Mouse (Mus musculus) gastrocnemius, postnatal 14 days (tissue): ENCODE measurements around the gene Tbc1d1. TPM values are rescaled to one million over a fixed set of nuclear protein-coding genes. Genes with fewer than 3 reads are reported as not detected.
"Not testable (repeated sequence)": the region's sequence is repeated elsewhere in the genome, so short reads cannot be mapped to it uniquely, and the experiment has no call there.

Source experiments
- DNase-seq: peaks from one replicate; pipeline ENCODE4 v3.0.0; 2021; ENCODE audit warnings: mixed read lengths
- intact Hi-C: fragments of 180-260 bp; cut with DNase I; formaldehyde crosslinking; loops from one replicate; pipeline ENCODE4 v1.15.1; 2025; ENCODE audit warnings: low total_unique reads
- total RNA-seq, 2 experiments: library from RNA; stranded (reverse); gene quantifications; 2 replicates each; pipeline ENCODE4 v1.2.3; 2021

Gene Tbc1d1
- total RNA-seq, 2 experiments from 2014 or later: 29.9 to 39.6 TPM

- DNase-seq: no peak
- intact Hi-C loops: no loop called here
These were observed 169.7 kb downstream of the Tbc1d1 start for GRCm38 (mm10) chr5:64325741-64326355.

- intact Hi-C loops: no loop called here
- DNase-seq: peak; percentile 81
These were observed 170.5 kb downstream of the Tbc1d1 start for GRCm38 (mm10) chr5:64326427-64327181.

GRCm38 (mm10) chr5:64327212-64327902 is 171.3 kb downstream of the Tbc1d1 start:
- DNase-seq: no peak
- intact Hi-C loops: no loop called here

- DNase-seq: peak; percentile 89
- intact Hi-C loops: no loop called here
These were observed 180.8 kb downstream of the Tbc1d1 start for GRCm38 (mm10) chr5:64336767-64337408.

GRCm38 (mm10) chr5:64338795-64339194 is 182.7 kb downstream of the Tbc1d1 start:
- intact Hi-C loops: not testable (repeated sequence)

GRCm38 (mm10) chr5:64340366-64340765 is 184.3 kb downstream of the Tbc1d1 start:
- intact Hi-C loops: no loop called here

More at GRCm38 (mm10) chr5:64338795-64339194, 182.7 kb downstream of the Tbc1d1 start:
- not testable (repeated sequence) for DNase-seq

GRCm38 (mm10) chr5:64341671-64342070 is 185.6 kb downstream of the Tbc1d1 start:
- no peak for DNase-seq
- intact Hi-C loops: no loop called here

More at GRCm38 (mm10) chr5:64340366-64340765, 184.3 kb downstream of the Tbc1d1 start:
- DNase-seq: no peak

- intact Hi-C loops: no loop called here
- no peak for DNase-seq
These were observed 186.0 kb downstream of the Tbc1d1 start for GRCm38 (mm10) chr5:64342138-64342537.

GRCm38 (mm10) chr5:64343972-64344700 is 188.0 kb downstream of the Tbc1d1 start:
- intact Hi-C loops: no loop called here
- DNase-seq: peak; percentile 49

- intact Hi-C loops: no loop called here
- DNase-seq: no peak
These were observed 189.2 kb downstream of the Tbc1d1 start for GRCm38 (mm10) chr5:64345181-64345735.

GRCm38 (mm10) chr5:64345761-64346160 is 189.7 kb downstream of the Tbc1d1 start:
- no peak for DNase-seq
- intact Hi-C loops: no loop called here

- intact Hi-C loops: no loop called here
- no peak for DNase-seq
These were observed 190.3 kb downstream of the Tbc1d1 start for GRCm38 (mm10) chr5:64346343-64346885.

GRCm38 (mm10) chr5:64348166-64348565 is 192.1 kb downstream of the Tbc1d1 start:
- intact Hi-C loops: no loop called here
- DNase-seq: no peak

- DNase-seq: peak; percentile 57
- intact Hi-C loops: no loop called here
These were observed 192.7 kb downstream of the Tbc1d1 start for GRCm38 (mm10) chr5:64348780-64349179.

GRCm38 (mm10) chr5:64351968-64352367 is 195.9 kb downstream of the Tbc1d1 start:
- intact Hi-C loops: no loop called here
- DNase-seq: no peak

- intact Hi-C loops: no loop called here
These were observed 202.8 kb downstream of the Tbc1d1 start for GRCm38 (mm10) chr5:64358639-64359584.

GRCm38 (mm10) chr5:64360147-64360875 is 204.2 kb downstream of the Tbc1d1 start:
- intact Hi-C loops: no loop called here
- DNase-seq: no peak

More at GRCm38 (mm10) chr5:64358639-64359584, 202.8 kb downstream of the Tbc1d1 start:
- DNase-seq: peak; percentile 43
